Mouse (Mus musculus) CH12F3 (cell line): ENCODE data around the gene 1110051M20Rik.

Experiments
- in situ Hi-C: fragments of 300-500 bp; cut with MboI; formaldehyde crosslinking; loops from 2 replicates; pipeline ENCODE4 v1.14.3; 2020; ENCODE audit warnings: low sequenced_read_pairs

The 1110051M20Rik gene

GRCm38 (mm10) chr2:91458252-91458672 lies 13.8 kb upstream of the 1110051M20Rik start:
- in situ Hi-C loops, result no loop called here

GRCm38 (mm10) chr2:91457656-91458251 lies 13.2 kb upstream of the 1110051M20Rik start:
- in situ Hi-C loops, result no loop called here

- in situ Hi-C loops, result no loop called here
Measured at GRCm38 (mm10) chr2:91457259-91457655, 12.8 kb upstream of the 1110051M20Rik start, which contains the start of gene Lrp4. Gene Lrp4 (plus strand): TSS chr2:91457511.

- in situ Hi-C loops, result no loop called here
Measured at GRCm38 (mm10) chr2:91456491-91457100, 12.1 kb upstream of the 1110051M20Rik start.

GRCm38 (mm10) chr2:91455826-91456225 lies 11.3 kb upstream of the 1110051M20Rik start:
- in situ Hi-C loops, result no loop called here

GRCm38 (mm10) chr2:91454434-91454833 lies 9.9 kb upstream of the 1110051M20Rik start:
- in situ Hi-C loops, result no loop called here

GRCm38 (mm10) chr2:91453231-91454075 lies 8.9 kb upstream of the 1110051M20Rik start:
- in situ Hi-C loops, result no loop called here

GRCm38 (mm10) chr2:91452658-91453057 lies 8.2 kb upstream of the 1110051M20Rik start:
- in situ Hi-C loops, result no loop called here

GRCm38 (mm10) chr2:91450316-91450715 lies 5.8 kb upstream of the 1110051M20Rik start:
- in situ Hi-C loops, result no loop called here

GRCm38 (mm10) chr2:91449662-91450061 lies 5.2 kb upstream of the 1110051M20Rik start:
- in situ Hi-C loops, result no loop called here

GRCm38 (mm10) chr2:91442241-91442640 lies 2.3 kb downstream of the 1110051M20Rik start:
- in situ Hi-C loops, result no loop called here

GRCm38 (mm10) chr2:91441715-91442114 lies 2.8 kb downstream of the 1110051M20Rik start:
- in situ Hi-C loops, result no loop called here

- in situ Hi-C loops, result no loop called here
Measured at GRCm38 (mm10) chr2:91440686-91441085, 3.8 kb downstream of the 1110051M20Rik start.

- in situ Hi-C loops, result no loop called here
Measured at GRCm38 (mm10) chr2:91439876-91440275, 4.6 kb downstream of the 1110051M20Rik start.

- in situ Hi-C loops, result no loop called here
Measured at GRCm38 (mm10) chr2:91439271-91439670, 5.2 kb downstream of the 1110051M20Rik start.

GRCm38 (mm10) chr2:91437116-91437815 lies 7.2 kb downstream of the 1110051M20Rik start:
- in situ Hi-C loops, result no loop called here

- in situ Hi-C loops, result no loop called here
Measured at GRCm38 (mm10) chr2:91436713-91437112, 7.8 kb downstream of the 1110051M20Rik start.

- in situ Hi-C loops, result no loop called here
Measured at GRCm38 (mm10) chr2:91430600-91430919, 13.9 kb downstream of the 1110051M20Rik start.

GRCm38 (mm10) chr2:91429915-91430599 lies 14.4 kb downstream of the 1110051M20Rik start:
- in situ Hi-C loops, result no loop called here

GRCm38 (mm10) chr2:91429146-91429545 lies 15.4 kb downstream of the 1110051M20Rik start:
- in situ Hi-C loops, result no loop called here

GRCm38 (mm10) chr2:91426321-91426720 lies 18.2 kb downstream of the 1110051M20Rik start:
- in situ Hi-C loops, result no loop called here
